Mouse (Mus musculus): Measurements from ENCODE around the gene Siae. TPM values are rescaled to one million over a fixed set of nuclear protein-coding genes. Genes with fewer than 3 reads are reported as not detected.

Gene Siae
- total RNA-seq, 2 experiments from 2014 or later: 15.1 to 17.8 TPM

DNA sequence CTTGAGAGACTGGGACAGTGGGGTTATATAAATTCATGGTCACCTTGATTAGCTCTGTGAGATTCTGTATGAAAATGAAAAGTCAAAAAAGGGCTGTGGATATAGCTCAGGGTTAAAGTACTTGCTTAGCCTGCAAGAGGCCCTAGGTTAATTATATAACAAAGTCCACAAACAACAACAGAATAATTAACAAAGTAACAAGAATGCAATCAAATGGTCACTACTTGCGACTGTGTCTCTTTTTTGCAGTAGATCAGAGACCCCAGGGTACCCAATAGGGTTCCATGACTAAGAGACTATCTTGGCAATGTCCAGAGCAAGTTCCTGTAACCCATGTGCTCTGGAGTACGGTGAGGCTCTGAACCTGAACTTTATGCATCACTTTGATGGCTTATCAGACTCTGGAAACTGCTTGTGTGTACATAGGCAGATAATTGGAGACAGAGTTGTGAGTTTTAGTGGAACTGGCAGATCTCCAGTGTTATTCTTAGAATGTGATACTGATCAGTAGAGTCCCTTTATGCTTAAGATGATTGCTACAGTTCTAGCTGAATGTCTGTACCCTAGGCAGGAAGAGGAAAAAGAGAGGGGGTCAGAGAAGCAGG is 13.8 kb downstream of the Siae start:
- no peak for DNase-seq

DNA sequence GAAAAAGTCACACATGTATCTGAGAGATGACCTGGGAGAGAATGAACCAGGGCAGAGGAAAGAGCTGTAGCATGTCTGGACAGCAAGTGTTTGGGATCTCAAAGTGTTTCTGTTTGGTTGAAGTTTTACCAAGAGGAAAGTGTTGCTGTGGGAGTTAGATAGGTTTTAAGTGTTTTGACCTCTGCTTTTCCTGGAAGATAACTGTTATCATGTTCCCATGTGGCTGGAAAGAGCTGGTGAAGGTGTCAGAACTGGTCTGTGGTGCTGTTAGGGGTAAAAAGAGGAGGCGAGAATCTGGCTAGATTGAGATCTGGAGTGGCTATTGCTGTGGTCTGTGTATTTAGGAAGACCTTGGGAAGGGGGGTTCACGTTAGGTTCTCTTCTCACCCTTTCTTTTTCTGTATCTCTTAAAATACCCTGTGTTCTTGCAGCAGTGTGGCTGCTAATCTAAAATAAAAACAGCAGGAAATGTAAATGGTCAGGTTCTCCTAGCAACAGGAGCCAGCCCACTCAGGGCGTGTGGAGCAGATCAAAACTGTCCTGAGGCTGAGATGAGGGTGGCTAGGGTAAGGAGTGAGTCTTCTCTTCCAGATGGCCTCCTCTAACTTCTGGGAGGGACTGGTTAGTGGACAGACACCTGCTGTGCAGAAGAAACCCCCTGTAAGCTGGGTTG is 16.8 kb downstream of the Siae start:
- DNase-seq: no peak

DNA sequence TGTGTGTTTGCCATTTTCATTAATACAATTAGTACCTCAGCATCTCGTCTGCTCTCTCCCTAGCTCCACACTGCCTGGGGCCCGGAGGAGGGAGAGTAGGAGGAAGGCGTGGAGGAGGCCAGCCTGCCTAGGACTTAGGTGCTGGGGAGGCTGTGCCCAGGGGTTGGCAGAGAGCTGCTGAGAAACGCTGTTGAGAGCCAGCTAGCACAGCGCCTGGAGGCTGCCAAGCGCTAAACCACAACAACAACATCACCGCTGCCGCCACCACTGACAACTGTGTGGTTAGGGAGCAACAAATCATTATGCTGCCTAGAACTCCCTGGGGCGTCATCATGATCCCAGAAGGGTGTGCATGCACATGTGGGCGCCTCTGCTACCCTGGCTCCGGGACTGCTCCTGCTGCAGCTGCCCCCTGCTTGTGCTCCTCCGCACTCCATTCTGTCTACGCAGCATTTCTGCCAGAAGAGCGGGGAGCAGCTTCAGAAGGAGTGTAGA is 21.0 kb downstream of the Siae start:
- peak; percentile 15 to 48 for DNase-seq

DNA sequence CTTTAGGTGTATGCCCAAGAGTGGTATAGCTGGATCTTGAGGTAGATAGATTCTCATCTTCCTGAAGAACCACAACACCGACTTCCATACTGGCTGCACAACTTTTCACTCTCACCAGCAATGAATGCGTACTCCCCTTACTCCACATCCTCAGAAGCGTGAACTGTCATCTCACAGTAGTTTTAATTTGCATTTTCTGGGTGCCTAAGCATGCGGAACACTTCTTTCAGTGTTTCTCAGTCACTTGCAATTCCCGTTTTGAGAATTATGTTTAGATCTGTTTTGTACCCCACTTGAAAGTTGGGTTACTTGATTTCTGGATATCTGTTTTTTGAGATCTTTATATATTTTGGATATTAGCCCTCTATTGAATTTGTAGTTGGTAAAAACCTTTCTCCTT is 28.1 kb downstream of the Siae start:
- DNase-seq: no peak

DNA sequence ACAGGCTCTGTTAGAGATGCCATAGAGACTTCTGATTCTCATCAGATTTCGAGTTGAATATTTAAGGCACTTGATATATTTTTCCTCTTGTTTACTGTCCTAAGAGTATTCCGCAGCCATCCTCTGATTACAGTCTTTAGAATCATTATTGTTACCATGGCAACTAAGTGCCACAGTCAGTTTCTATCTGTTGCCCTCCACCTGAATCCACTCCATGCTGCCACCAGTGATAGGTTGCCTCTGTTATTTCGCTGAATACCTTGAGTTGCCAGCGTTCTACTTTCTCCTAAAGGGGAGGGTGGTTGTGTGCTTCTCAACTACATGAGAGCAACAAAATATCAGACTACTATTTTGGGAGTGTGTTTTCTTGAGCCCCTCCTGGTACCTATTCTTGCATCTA is 31.2 kb downstream of the Siae start:
- no peak for DNase-seq

DNA sequence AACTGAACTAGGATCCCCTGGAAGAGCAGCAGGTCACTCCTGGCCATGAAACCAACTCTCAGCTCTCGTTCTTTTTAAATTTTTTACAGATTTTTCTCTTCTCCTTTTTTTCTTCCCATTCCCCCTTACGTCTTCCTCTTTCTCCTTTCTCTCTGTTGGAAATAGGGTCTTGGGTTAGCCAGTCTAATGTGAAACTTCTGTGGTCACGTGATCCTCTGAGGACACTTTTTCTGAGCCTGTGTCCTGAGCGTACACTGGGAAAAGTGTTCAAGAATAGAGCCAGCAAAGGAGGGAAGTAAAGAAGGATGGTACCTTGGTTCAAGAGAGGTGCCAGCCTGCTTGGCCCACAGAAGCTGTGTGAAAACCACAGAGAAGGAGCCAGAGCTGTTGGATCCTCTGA is 34.9 kb downstream of the Siae start:
- DNase-seq: no peak

DNA sequence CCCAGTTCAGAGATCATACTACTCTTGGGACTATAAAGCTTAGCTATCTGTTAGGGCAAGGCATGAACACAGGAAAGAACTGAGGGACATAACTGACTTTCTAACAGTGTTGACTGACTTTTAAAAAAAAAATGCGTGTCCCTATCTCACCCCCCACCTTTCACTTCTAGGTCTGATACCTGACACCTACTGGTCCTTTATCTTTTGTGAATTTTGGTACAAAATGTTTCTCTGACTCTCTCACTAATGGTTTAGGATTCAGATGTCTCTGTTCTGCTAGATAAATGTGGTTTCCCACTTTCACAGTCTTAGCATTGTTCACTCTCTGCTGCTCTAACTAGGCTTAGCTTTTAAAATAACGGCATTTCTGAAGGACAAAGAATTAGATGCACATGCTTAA is 36.5 kb downstream of the Siae start:
- DNase-seq: no peak

DNA sequence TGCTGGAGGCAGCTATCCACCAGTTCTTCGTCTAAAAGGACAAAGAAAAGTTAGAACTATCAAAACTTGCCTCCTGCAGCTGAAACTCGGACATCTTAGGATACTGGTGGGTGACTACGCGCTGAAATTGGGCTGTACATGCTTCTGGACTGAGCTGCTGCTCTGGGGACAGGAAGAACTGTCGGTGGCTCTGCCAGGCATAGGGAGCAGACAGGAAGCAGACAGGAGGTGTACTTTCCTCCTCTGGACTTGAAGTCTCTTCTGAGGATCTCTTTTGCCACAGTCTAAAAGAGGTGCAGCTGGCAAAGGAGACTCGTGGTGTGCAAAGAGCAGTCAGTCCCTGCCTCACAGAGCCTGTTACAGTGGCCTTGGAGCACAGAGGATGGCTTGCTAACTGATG is 37.1 kb downstream of the Siae start:
- no peak for DNase-seq

DNA sequence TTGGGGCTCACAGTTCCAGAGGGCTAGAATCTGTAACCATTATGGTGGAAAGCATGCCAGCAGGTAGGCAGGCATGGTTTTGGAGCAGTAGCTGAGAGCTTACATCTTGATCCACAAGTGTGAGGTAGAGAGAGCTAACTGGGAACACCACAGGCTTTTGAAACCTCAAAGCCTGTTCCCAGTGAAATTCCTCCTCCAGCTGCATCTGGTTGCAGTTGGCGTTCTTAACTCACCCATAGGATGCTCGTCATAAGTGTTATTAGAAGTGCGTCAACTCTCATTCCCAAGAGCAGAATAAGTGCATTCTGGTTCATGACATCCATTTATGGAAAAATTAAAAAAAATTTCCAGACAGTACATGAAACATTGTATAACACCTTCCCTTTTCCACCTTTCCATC is 38.2 kb downstream of the Siae start:
- no peak for DNase-seq

DNA sequence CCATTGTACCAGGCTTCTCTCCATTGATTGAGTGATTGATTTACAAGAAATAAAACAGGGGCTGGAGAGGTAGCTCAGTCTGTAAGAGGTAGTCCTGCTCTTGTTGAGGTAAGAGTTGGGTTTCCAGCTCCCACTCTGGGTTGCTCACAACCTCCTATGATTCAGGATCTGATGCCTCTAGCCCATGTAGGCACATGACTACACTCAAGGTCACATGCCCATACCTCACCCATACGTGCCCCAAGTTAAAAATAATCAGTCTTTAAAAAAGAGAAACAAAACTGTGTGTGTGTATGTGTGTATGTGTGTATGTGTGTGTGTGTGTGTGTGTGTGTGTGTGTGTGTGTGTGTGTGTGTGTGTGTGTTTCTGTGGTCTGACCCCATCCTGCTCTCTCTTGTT is 40.1 kb downstream of the Siae start:
- no peak for DNase-seq

DNA sequence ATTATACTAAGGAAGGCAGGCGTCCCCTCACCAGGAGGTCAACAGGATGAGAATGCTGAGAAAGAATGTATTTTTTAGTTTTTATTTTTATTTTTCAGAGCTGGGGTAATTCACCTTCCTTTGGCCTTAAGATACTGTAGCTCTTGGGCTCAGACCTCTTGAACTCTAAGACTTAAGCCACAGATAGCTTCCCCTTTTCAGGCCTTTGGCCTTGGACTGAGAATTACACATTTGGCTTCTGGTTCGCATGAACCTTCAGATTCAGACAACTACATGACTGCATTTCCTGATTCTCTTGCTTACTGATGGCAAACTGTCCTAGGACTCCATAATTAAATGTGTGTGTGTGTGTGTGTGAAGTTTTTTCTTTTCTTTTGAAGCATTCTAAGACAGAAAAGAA is 43.1 kb downstream of the Siae start:
- DNase-seq: no peak

DNA sequence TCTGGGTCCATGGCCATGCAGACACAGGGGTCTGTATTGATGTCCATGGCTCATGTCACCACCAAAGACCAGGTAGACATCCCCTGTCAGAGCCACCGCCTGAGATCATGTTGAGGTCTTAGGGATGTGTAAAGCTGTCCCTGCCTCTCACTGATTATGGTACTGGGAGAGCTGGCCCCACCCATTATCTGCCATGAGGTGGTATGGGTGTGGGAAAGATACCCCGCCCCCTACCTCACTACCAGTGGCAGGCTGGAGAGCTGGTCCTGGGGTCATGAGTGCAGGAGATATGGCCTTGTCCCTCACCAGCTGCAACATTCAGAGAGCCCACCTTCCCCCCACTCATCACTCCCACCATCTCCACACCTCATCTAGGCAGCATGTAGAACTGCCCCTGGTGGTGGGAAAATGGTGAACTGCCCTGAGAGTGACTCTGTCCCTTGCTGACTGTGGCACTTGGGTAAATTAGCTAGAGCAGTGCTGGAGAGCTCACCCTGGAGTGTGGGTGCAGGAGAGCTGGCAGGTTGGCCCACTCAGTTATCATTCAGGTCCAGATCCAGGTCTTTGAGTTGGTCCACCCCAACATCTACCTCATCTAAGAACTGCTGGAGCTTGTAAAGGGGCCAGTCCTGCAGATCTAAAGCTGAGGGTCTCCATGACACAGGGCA is 45.2 kb downstream of the Siae start:
- DNase-seq: no peak

DNA sequence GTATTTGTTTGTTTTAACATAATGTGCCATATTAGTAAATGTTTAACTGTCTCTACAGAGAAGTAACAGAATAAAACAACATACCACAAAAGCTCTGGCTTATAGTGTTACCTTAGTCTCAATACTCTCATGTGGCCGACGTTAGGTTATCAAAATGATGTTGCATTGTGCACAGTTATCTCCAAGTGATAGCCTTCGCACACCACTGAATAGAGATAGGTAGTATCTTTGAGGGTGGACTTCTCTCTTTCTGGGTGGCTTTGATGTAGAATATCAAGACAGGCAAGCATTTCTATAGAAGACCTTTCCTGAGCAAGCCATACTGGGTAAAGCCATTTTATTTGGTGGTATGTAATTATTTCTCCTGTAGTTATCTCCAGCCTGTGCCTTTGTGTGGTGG is 49.6 kb downstream of the Siae start:
- DNase-seq: no peak

DNA sequence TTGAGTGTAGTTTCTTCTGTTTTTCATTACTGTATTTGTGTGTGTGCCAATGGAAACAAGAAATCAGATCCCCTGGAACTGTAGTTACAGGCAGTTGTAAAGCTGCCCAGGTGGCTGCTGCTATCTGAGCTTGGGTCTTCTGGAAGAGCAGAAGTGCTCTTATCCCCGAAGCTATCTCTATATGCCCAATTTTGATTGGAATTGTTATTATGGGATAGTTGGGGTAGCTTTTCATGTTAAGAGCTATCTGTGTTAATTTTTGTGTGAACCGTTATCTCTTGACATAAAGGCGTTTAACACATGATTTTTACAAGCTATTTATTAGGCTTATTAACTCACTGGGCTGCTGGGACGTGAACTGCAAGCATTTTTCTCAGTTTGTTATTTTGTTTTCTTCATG is 54.1 kb downstream of the Siae start:
- DNase-seq: no peak

DNA sequence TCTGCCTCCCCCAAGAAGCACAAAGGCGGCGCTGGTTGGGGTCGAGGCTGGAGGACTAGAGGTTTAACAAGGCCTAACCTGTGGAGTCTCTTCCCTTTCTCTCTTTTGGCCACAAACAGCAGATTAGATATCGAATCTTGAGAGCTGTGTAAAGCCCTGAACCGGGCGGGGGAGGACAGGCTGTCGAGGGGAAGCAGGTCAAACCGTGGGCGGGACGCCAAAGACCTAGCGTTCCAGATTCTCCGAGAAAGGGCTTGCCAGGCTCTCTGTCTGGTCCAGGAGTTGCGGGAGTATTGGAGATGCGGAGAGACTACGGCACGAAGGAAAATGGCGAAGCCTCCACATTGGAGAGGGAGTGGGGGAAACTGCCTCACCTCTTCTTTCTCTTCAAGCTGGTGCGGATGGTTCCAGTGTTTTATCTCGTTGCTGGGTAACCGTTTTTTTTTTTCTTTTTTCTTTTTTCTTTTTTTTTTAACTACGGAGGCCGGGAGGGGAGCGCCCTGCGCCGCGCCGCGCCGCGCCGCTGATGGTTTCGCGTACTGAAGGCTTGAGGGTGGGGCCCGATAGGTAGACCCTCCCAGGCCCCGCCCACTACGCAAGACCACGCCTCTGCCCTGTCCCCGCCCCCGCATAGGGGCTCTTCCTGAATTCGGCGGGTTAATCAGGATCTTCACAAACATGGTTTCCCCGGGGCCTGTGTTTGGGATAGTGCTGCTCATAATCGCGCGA is 57.8 kb downstream of the Siae start, which contains the start of gene Spa17:
Gene Spa17 (minus strand): TSS at position 541 of the 729 bp plus-strand sequence.
- peak; percentile 90 to 95 for DNase-seq

DNA sequence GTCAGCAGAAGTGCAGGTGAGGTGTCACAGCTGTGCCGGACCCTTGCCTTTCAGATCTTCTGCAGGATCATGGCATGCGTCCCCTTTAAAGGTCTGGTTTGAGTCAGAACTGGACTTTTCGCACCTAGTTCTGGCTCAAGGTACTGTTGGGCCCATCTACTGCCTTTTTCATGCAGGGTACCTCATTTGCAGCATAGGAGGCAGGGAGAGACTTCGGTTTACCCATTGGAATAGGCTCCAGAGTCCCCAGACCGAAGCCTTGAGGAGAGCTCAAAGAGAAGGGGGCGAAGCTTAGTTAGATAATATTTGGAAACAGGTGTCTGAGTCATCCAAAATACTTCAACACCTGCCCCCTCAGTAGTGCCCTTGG is 58.4 kb downstream of the Siae start:
- DNase-seq: no peak

DNA sequence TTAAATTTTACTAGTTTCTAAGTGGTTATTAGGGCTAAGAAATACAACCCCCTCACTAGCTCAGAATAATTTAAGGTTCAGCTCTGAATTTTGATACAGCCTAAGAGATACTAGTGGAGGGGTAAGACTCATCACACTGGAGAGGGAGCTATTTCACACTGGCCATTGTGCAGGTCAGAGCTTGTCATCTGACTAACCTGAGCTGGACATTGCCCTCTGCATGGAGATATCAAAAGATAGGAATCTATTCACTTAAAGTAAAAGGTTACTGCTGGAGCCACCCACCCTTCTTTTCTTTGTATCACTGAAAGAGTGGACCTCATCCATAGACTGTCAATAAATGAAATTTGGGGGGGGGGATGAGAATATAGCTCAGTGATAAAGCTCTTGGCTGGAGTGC is 58.8 kb downstream of the Siae start:
- DNase-seq: no peak

DNA sequence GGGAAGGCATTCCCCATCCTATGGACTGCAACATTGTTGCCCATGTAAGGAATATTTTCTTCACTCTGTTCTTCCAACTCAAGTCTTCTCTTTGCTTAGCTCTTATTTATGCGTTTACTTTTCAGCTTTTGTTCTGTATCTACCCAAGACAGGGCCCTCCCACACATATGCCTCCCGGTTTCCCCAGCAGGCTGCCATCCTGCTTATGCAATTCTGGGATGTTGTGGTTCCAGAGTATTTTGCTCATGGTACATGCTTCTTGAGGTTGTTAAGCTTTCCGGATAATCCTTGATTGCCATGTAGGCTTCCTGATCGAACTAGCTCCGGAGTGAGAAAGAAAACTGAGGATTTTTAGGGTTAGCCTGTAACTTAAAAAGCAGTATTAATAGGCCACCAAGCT is 59.7 kb downstream of the Siae start:
- no peak for DNase-seq

DNA sequence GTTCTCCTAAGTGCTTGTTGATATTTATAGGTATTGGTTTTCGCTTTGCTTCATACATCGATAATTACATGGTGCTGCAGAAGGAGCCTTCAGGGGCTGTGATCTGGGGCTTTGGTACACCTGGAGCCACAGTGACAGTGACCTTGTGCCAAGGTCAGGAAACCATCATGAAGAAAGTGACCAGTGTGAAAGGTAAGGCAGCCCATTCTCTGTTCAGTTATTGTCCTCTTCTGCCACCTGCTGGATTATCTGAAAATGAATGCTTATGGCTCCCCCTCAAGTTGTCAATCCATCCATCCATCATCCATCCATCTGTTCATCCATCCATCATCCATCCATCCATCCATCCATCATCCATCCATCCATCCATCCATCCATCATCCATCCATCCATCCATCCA is 61.3 kb downstream of the Siae start:
- peak in 1 of 2 experiments; percentile 16 for DNase-seq

DNA sequence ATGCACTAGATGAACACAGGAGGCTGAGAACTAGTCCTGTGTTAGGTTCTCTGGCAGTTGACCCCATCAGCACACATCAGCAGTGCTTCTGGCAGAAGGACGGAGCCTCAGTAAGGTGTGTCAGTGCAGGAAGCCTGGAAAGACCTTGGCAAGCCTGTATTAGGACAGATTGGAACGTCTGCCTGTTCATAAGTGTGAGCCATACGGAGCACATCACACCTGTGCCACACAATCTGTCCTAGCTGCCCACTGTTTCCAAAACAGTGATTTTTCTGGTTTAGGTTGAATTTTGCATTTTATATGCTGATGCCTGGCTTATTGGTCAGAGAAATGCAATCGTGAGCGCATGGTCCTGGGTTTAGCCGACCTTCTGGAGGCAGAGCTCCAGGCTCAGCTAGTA is 65.8 kb downstream of the Siae start:
- no peak for DNase-seq

DNA sequence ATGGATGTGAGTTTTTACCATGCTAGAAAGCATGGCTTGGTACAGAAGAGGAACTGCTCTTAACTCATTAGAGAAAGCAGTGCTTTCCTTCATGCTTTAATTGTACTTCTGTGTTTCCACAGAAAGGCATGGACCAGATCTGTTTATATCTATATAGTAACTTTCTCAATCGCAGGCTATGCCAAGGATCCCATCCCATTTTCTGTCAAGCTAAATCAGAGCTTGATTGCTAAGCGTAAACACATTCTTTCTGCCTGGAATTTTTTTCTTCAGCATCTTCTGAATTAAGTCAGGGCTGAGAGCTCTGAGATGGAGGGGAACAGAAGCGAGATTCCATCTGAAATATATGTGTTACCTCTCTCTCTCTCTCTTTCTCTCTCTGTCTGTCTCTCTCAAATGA is 68.5 kb downstream of the Siae start:
- no peak for DNase-seq

DNA sequence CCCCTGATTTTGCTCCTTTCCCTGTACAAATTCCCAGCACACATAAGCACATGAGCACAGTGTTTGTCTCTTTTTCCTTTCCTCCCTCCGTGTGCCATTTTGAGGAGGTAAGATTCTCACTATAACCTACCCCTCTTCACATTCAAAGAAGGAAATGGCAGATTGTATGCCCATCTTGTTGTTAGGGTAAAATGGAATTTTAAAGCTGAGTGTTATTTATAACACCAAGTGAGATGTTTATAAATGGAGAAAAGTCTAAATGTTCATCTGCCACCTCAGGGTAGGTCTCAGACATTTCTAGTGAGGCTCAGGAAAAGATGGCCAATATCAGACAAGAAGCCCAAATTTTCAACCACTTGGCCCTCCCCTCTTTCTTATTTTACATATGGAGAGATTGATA is 69.0 kb downstream of the Siae start:
- no peak for DNase-seq

DNA sequence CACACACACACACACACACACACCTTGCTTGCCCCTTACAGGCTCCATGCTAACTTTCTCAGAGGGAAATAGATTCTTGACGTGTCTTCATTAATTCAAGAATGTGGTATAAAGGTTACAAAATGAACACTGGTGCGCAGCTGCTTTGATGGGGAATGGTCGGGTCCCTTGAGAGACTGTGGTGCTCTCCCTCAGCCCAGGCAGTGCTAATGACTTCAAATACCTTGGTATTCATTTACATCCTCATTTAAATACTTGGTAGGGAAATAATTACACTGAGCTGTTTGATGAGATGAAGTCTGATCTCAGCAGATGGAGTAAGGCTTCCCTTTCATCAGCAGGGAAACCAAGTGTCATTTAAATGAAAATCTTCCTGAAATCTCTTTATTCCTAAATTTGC is 69.6 kb downstream of the Siae start:
- DNase-seq: no peak

Data from adrenal gland, postnatal 36 days (tissue).